In genomic region chr7:19668947-19669721, GRCm38 (mm10) we compare ENCODE assay signal across 7 mouse cellular contexts. TPM values are rescaled to one million over a fixed set of nuclear protein-coding genes. Genes with fewer than 3 reads are reported as not detected.
DNase-seq lines count a peak whose midpoint lies in the region; ATAC-seq lines count a peak whose summit lies in the region.

No protein-coding gene starts in this region.

- peaks cover 8% of the 10 kb centered on the region for H3K4me1 ChIP-seq in intestine, embryonic 15.5 days (replicated peaks)
- peaks cover 19% of the 10 kb centered on the region for H3K4me1 ChIP-seq in midbrain, embryonic 10.5 days

- H3K4me3 ChIP-seq in intestine, embryonic 15.5 days (replicated peaks), result 0 out of 2 replicates have a peak overlapping the region, but pooled peaks have one; percentile 7
- H3K4me3 ChIP-seq in midbrain, embryonic 10.5 days, result peak overlapping the region; percentile 35

- peak overlapping the region; percentile 24; the same call in 1 of the 2 replicates for H3K9ac ChIP-seq in intestine, embryonic 15.5 days

- H3K27me3 ChIP-seq in intestine, embryonic 15.5 days (replicated peaks), result no peaks in the 10 kb centered on the region
- no peaks in the 10 kb centered on the region for H3K27me3 ChIP-seq in midbrain, embryonic 10.5 days (ENCODE audit: low read depth, poor library complexity, severe bottlenecking)

- H3K9me3 ChIP-seq in intestine, embryonic 15.5 days, result no peaks in the 10 kb centered on the region
- H3K9me3 ChIP-seq in midbrain, embryonic 10.5 days (replicated peaks), result 0 out of 2 replicates have a peak, but pooled peaks cover 3% of the 10 kb centered on the region

- peak overlapping the region; percentile 44 for H3K4me2 ChIP-seq in intestine, embryonic 15.5 days (replicated peaks)

- H3K27ac ChIP-seq in intestine, embryonic 15.5 days, result peak overlapping the region; percentile 80
- H3K27ac ChIP-seq in midbrain, embryonic 10.5 days (replicated peaks), result peak overlapping the region; percentile 59

- peak; percentile 92 to 98 for DNase-seq in adrenal gland, adult (ENCODE audit: inconsistent age in 2 of 2, low spot score in 1 of 2)
- DNase-seq in embryo, embryonic 10.5 days (ENCODE audit: low spot score), result peak; percentile 97
- DNase-seq in gastrocnemius, postnatal 25 days, result peak; percentile 81
- DNase-seq in left cerebral cortex, postnatal 25 days (ENCODE audit: low spot score in 2 of 2), result peak; percentile 94 to 97
- DNase-seq in midbrain, embryonic 10.5 days (ENCODE audit: low spot score), result peak; percentile 87
- DNase-seq in right cerebral cortex, postnatal 4 days, result peak; percentile 92

- WGBS in intestine, embryonic 15.5 days, result 9% methylated on average over 10 of the region's 10 CpGs
- WGBS in midbrain, embryonic 10.5 days, result 11% methylated on average over 10 of the region's 10 CpGs

- ATAC-seq in intestine, embryonic 15.5 days, result peak; percentile 81

- no peaks in the 10 kb centered on the region for H3K36me3 ChIP-seq in intestine, embryonic 15.5 days
- no peaks in the 10 kb centered on the region for H3K36me3 ChIP-seq in midbrain, embryonic 10.5 days

- intact Hi-C loops in left cerebral cortex, postnatal 25 days (cut with DNase I), result loop anchor here (1.0 to 2.0 kb wide), 2 partner anchors 30 to 44 kb away; partner anchors contain the start of gene Apoe

RNA-seq across cellular contexts. Expression of gene Clptm1, which starts 4.3 kb away (rescaled TPM):
- 10 to 100 TPM; 36.3 to 47.0 TPM for total RNA-seq in gastrocnemius, postnatal 25 days (2021)
- polyA plus RNA-seq in intestine, embryonic 15.5 days (2015; fragmentation: Nextera tagmentation; extraction: Ambion mirVana), result 77.2 and 85.6 TPM in 2 replicates
- 100 to 1,000 TPM; 144 to 151 TPM for total RNA-seq in left cerebral cortex, postnatal 25 days (2021)
- polyA plus RNA-seq in midbrain, embryonic 10.5 days (2016; fragmentation: Nextera tagmentation; extraction: Ambion mirVana), result 82.3 and 88.4 TPM in 2 replicates

RNA-seq across cellular contexts. Expression of gene Apoc2, which starts 8.6 kb away (rescaled TPM):
- not detected for total RNA-seq in gastrocnemius, postnatal 25 days (2021)
- polyA plus RNA-seq in intestine, embryonic 15.5 days (2015; fragmentation: Nextera tagmentation; extraction: Ambion mirVana), result 164 and 258 TPM in 2 replicates
- not detected for total RNA-seq in left cerebral cortex, postnatal 25 days (2021)
- 0.22 and 0.26 TPM in 2 replicates for polyA plus RNA-seq in midbrain, embryonic 10.5 days (2016; fragmentation: Nextera tagmentation; extraction: Ambion mirVana)

RNA-seq across cellular contexts. Expression of gene Gm44805, which starts 12.1 kb away (rescaled TPM):
- not detected for total RNA-seq in gastrocnemius, postnatal 25 days (2021)
- 0.71 and 1.2 TPM in 2 replicates for polyA plus RNA-seq in intestine, embryonic 15.5 days (2015; fragmentation: Nextera tagmentation; extraction: Ambion mirVana)
- not detected for total RNA-seq in left cerebral cortex, postnatal 25 days (2021)
- not detected in 2 replicates for polyA plus RNA-seq in midbrain, embryonic 10.5 days (2016; fragmentation: Nextera tagmentation; extraction: Ambion mirVana)

RNA-seq across cellular contexts. Expression of gene Apoc4, which starts 12.1 kb away (rescaled TPM):
- not detected for total RNA-seq in gastrocnemius, postnatal 25 days (2021)
- polyA plus RNA-seq in intestine, embryonic 15.5 days (2015; fragmentation: Nextera tagmentation; extraction: Ambion mirVana), result 4.7 and 7.0 TPM in 2 replicates
- not detected for total RNA-seq in left cerebral cortex, postnatal 25 days (2021)
- polyA plus RNA-seq in midbrain, embryonic 10.5 days (2016; fragmentation: Nextera tagmentation; extraction: Ambion mirVana), result not detected in 2 replicates

RNA-seq across cellular contexts. Expression of gene Apoc1, which starts 23.3 kb away (rescaled TPM):
- 1 to 10 TPM in 1 of 2 experiments, not detected in 1; 3.7 TPM for total RNA-seq in gastrocnemius, postnatal 25 days (2021)
- 27.1 and 34.7 TPM in 2 replicates for polyA plus RNA-seq in intestine, embryonic 15.5 days (2015; fragmentation: Nextera tagmentation; extraction: Ambion mirVana)
- 1 to 10 TPM; 2.6 to 4.0 TPM for total RNA-seq in left cerebral cortex, postnatal 25 days (2021)
- polyA plus RNA-seq in midbrain, embryonic 10.5 days (2016; fragmentation: Nextera tagmentation; extraction: Ambion mirVana), result 1.7 and 1.9 TPM in 2 replicates

Comparison
In these comparisons a context has a peak if more than half of its experiments do, and no peak if none do; other contexts are left out.
1. Peak in every context shown above with its lines: DNase-seq, ATAC-seq, H3K4me3 ChIP-seq and H3K27ac ChIP-seq.